Mouse (Mus musculus) kidney, adult 2 months (tissue): ENCODE results near the gene Jmjd6. TPM values are rescaled to one million over a fixed set of nuclear protein-coding genes. Genes with fewer than 3 reads are reported as not detected.
"Not testable (repeated sequence)": the region's sequence is repeated elsewhere in the genome, so short reads cannot be mapped to it uniquely, and the experiment has no call there.

Experiments
- DNase-seq: peaks from one replicate; pipeline ENCODE4 v3.0.0; 2021
- H3K27ac ChIP-seq: fragments of 200-500 bp; 2 replicates; pipeline ENCODE4 v1.5.1; 2012; ENCODE audit warnings: low read depth, low read length, control low read depth, inconsistent platforms; ENCODE audit not compliant: insufficient read depth
- H3K27me3 ChIP-seq: fragments of 200-500 bp; replicated peaks from 2 replicates; pipeline ENCODE4 v1.6.1; 2012; ENCODE audit warnings: mild to moderate bottlenecking, moderate library complexity, low read length, inconsistent platforms; ENCODE audit not compliant: control insufficient read depth, insufficient read depth
- H3K36me3 ChIP-seq: fragments of 200-500 bp; 2 replicates; pipeline ENCODE4 v1.6.1; 2012; ENCODE audit warnings: mild to moderate bottlenecking, moderate library complexity, low read length, inconsistent platforms; ENCODE audit not compliant: control insufficient read depth, insufficient read depth
- H3K4me1 ChIP-seq: fragments of 200-500 bp; 2 replicates; pipeline ENCODE4 v1.6.1; 2011; ENCODE audit warnings: low read length; ENCODE audit not compliant: control insufficient read depth, insufficient read depth
- H3K4me3 ChIP-seq: fragments of 200-500 bp; 2 replicates; pipeline ENCODE4 v1.5.1; 2011; ENCODE audit warnings: mild to moderate bottlenecking, low read depth, low read length, control low read depth; ENCODE audit not compliant: insufficient read depth
- CTCF ChIP-seq: fragments of 200-500 bp; conservative IDR thresholded peaks from 2 replicates; pipeline ENCODE4 v1.5.1; 2011; ENCODE audit warnings: low read depth, mild to moderate bottlenecking, control low read depth, low read length, moderate library complexity, mixed read lengths; ENCODE audit not compliant: insufficient read depth, insufficient read length
- POLR2A ChIP-seq: fragments of 200-500 bp; IDR thresholded peaks from one replicate; pipeline ENCODE4 v1.6.1; 2011; ENCODE audit warnings: low read depth, low read length, control low read depth
- WGBS: fragments of 180-500 bp; shearing (Covaris S2); methylation state at CpG from one replicate; pipeline ENCODE4 v1.1.7; 2018; 5-methylcytosine and 5-hydroxymethylcytosine counted together
- polyA plus RNA-seq: library from polyadenylated mRNA; depleted of rRNA; stranded (reverse); fragments of >200 nt; gene quantifications from 2 replicates; pipeline ENCODE4 v1.2.3, GENCODE M21; 2012

The Jmjd6 gene
- polyA plus RNA-seq, 1 experiment = 19.6 TPM

GRCm38 (mm10) chr11:116836283-116836682 is 7.0 kb downstream of the Jmjd6 start:
- Histone ChIP-seq H3K4me3 (no peak overlapping the region), H3K27me3 (no peaks in the 10 kb centered on the region), H3K27ac (no peak overlapping the region), H3K36me3 (peaks cover 12% of the 10 kb centered on the region), H3K4me1 (peaks cover 4% of the 10 kb centered on the region)
- DNase-seq = no peak
- no peak for TF ChIP-seq POLR2A
- TF ChIP-seq CTCF = no peak
- 90% methylated on average over 4 of the region's 4 CpGs for WGBS

DNA sequence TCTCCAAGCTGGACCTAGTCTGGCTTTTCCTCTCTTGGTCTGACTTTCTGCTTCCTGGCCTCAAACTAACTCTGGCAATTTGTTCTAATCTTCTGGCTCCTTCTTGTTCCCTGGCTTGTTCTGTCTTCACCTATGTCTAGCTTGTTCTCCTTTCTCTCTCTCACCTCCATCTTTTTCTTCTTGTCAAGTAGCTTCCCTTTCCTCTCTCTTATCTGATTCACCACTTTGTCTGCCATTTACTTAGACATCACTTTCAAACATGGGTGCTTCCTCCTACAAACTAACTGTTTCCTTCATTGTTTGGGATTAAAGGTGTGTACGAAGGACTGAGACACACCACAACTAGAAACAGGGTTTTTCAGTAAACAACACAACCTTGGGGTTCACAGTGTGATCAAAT is 8.3 kb downstream of the Jmjd6 start:
- Histone ChIP-seq H3K4me3 (no peak overlapping the region), H3K4me1 (no peaks in the 10 kb centered on the region), H3K27me3 (no peaks in the 10 kb centered on the region), H3K27ac (no peak overlapping the region), H3K36me3 (peaks cover 6% of the 10 kb centered on the region; the same call in 1 of the 2 replicates)
- no peak for DNase-seq
- WGBS = 98% methylated on average over 1 of the region's 1 CpGs
- TF ChIP-seq POLR2A = no peak
- no peak for TF ChIP-seq CTCF

- Histone ChIP-seq H3K4me1 (peaks cover 5% of the 10 kb centered on the region), H3K27me3 (no peaks in the 10 kb centered on the region), H3K4me3 (no peak overlapping the region), H3K36me3 (peaks cover 6% of the 10 kb centered on the region; the same call in 1 of the 2 replicates), H3K27ac (no peak overlapping the region)
- WGBS = 57% methylated on average over 4 of the region's 4 CpGs
- DNase-seq = no peak
- TF ChIP-seq CTCF (no peak), POLR2A (no peak)
These were observed 11.0 kb downstream of the Jmjd6 start for GRCm38 (mm10) chr11:116832172-116832685.

DNA sequence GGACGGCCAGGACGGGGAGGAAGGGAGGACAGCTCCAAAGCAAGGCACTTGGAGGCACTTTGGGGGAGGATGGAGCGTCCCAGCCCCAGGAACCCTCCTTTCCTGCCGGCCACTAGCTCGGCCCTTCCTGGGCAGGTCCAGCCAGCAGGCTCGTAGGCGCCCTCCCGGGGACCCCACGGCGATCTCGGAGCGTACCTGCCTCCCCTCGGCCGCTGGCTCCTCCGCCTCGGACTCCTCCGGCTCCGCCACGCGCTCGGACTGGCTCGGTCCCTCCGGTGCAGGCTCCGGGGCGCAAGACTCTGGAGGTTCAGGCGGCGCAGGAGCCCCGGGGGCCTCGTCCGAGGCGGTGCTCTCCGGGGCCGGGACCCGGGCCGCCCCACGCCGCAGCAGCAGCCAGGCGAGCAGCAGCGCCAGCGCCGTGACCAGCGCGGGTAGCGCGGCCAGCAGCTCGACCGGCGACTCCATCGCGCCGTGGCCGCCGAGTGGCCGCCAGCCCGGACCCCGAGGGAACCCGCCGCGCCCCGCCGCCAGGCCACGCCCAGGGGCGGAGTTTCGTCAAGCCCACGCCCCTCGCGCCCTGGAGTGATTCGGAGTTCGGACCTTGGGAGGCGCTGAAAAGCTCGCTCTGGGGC is 15.6 kb downstream of the Jmjd6 start, which contains the start of gene Mxra7:
Gene Mxra7 (minus strand): TSS at position 513 of the 632 bp plus-strand sequence.
- TF ChIP-seq CTCF = no peak
- TF ChIP-seq POLR2A = no peak
- Histone ChIP-seq H3K4me3 (peak within 1 kb of the TSS; percentile 62), H3K27me3 (no peaks in the 10 kb centered on the region), H3K4me1 (peaks cover 12% of the 10 kb centered on the region), H3K36me3 (no peaks in the 10 kb centered on the region), H3K27ac (peak within 1 kb of the TSS; percentile 43; the same call in 1 of the 2 replicates)
- WGBS = 4% methylated on average over 71 of the region's 71 CpGs
- peak; percentile 84 for DNase-seq

DNA sequence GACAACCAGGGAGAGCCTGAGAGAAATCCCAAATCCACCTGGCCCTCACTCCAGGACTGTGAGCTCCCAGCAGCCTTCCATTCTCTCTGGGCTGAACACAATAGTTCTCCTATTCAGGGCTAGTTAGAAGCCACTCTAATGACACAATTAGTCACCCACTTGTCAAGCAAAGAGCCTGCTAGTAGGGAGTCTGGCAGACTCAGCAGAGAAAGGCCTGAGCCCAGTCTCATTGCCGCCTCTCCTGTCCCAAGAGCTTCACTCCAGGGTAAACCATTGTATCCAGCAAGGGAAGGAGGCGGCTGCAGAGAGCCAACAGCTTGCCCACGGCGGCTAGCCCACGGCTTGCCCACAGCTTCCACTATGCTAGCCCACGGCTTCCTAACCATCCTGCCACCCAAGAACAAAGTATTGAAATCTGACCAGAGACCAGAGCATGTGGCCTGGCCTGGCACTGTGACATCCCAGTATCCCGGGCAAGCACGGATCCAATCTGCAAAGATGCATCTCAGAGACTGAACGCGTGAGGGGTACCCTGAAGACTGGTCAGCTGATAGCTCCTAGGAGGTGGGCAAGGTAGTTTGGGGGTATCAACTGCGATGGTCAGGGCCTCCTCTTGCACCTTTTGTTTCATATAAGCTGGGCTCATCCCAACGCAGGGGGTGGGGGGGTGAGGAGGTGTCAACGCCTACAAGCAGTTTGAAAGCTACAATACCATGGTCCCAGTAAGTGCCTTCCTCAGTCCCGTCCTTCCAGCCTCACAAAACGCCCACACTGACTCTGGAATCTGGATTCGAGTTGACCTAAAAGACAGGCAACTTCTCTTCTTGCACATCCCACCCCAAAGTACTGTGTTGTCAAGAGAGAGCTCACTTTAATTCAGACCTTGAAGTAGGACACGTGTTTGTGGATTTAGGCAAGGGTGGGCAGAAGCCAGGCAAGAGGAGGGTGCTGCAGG is 16.4 kb downstream of the Jmjd6 start:
- no peak for TF ChIP-seq CTCF
- TF ChIP-seq POLR2A = no peak
- Histone ChIP-seq H3K4me3 (peak overlapping the region; percentile 62), H3K27me3 (no peaks in the 10 kb centered on the region), H3K27ac (no peak overlapping the region), H3K4me1 (peaks cover 12% of the 10 kb centered on the region), H3K36me3 (no peaks in the 10 kb centered on the region)
- DNase-seq = no peak
- 66% methylated on average over 17 of the region's 17 CpGs for WGBS

- Histone ChIP-seq H3K4me1 (peaks cover 15% of the 10 kb centered on the region), H3K4me3 (no peak overlapping the region), H3K27ac (peak overlapping the region; percentile 29; the same call in 1 of the 2 replicates), H3K27me3 (no peaks in the 10 kb centered on the region), H3K36me3 (no peaks in the 10 kb centered on the region)
- 65% methylated on average over 5 of the region's 5 CpGs for WGBS
- no peak for DNase-seq
- TF ChIP-seq CTCF (no peak), POLR2A (no peak)
These were observed 18.0 kb downstream of the Jmjd6 start for GRCm38 (mm10) chr11:116825230-116825629.

GRCm38 (mm10) chr11:116823885-116824284 is 19.4 kb downstream of the Jmjd6 start:
- 96% methylated on average over 10 of the region's 10 CpGs for WGBS
- H3K4me3 ChIP-seq, H3K36me3 ChIP-seq, H3K27ac ChIP-seq, H3K27me3 ChIP-seq, DNase-seq: not testable (repeated sequence)
- peaks cover 15% of the 10 kb centered on the region for H3K4me1 ChIP-seq
